Comparison of ENCODE assay signal across 12 mouse cellular contexts in the genomic region with DNA sequence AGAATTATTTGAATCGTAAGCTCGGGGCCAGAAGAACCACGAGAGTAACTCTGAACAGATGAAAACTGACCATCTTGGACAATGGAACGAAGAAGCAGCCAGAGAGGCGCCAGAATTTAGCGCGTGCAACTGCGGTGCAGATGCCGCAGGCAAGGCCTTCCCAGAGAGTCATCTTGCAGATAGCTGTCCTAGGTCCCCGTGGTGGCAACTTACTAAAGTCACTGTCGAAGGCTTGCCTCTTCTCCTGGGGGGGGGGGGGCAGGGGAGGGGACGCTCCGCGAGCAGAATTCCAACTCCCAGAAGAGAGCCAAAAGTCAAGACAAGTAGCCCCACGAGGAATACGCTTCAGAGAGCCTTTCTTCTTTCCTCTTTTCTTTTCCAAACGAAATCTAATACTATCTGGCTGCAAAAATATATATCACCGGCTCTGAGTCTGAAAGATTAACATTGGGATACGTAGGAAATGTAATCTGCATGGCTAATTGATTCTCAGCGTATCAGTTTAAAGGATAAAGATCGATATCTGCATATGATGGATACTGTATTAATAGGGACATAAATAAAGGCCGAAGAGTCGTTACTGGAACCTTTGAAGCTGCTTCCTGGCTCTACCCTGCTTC. TPM values are rescaled to one million over a fixed set of nuclear protein-coding genes. Genes with fewer than 3 reads are reported as not detected.
A peak's percentile ranks its signal among the peaks of the same experiment; 100 is the strongest.
DNase-seq lines count a peak whose midpoint lies in the region; ATAC-seq lines count a peak whose summit lies in the region.
"Had no signal": no experiment of that assay in that cellular context is flagged by ENCODE, and none has a peak within 500 bp of the region (broad histone marks: within the 10 kb centered on the region; RNA-seq: fewer than 3 reads in every experiment).

No protein-coding gene starts in this region.

- H3K4me2 ChIP-seq in forebrain, embryonic 13.5 days = no peak overlapping the region

- WGBS in forebrain, embryonic 10.5 days = under 1% methylated on average over 23 of the region's 23 CpGs
- under 1% methylated on average over 23 of the region's 23 CpGs for WGBS in forebrain, embryonic 13.5 days
- WGBS in midbrain, embryonic 10.5 days = 2% methylated on average over 23 of the region's 23 CpGs

- peak overlapping the region; percentile 41 for H3K4me3 ChIP-seq in forebrain, embryonic 10.5 days
- H3K4me3 ChIP-seq in forebrain, embryonic 13.5 days = no peak overlapping the region
- H3K4me3 ChIP-seq in midbrain, embryonic 10.5 days = peak overlapping the region; percentile 51

- H3K36me3 ChIP-seq in forebrain, embryonic 10.5 days (replicated peaks) = no peaks in the 10 kb centered on the region
- no peaks in the 10 kb centered on the region for H3K36me3 ChIP-seq in forebrain, embryonic 13.5 days (ENCODE audit: poor library complexity, severe bottlenecking)
- H3K36me3 ChIP-seq in midbrain, embryonic 10.5 days = no peaks in the 10 kb centered on the region

- ATAC-seq in forebrain, embryonic 13.5 days = no peak

- peaks cover 100% of the 10 kb centered on the region for H3K27me3 ChIP-seq in forebrain, embryonic 10.5 days (ENCODE audit: poor library complexity, severe bottlenecking)
- H3K27me3 ChIP-seq in forebrain, embryonic 13.5 days = peaks cover 98% of the 10 kb centered on the region
- H3K27me3 ChIP-seq in midbrain, embryonic 10.5 days (ENCODE audit: low read depth, poor library complexity, severe bottlenecking) = peaks cover 99% of the 10 kb centered on the region

- H3K9ac ChIP-seq in forebrain, embryonic 13.5 days = no peak overlapping the region
- H3K9ac ChIP-seq: liver, embryonic 14.5 days had no signal

- DNase-seq in forebrain, embryonic 10.5 days (ENCODE audit: extremely low spot score, low spot score) = peak; percentile 32
- DNase-seq in retina, embryonic 14.5 days (ENCODE audit: low spot score) = peak; percentile 41
- DNase-seq in retina, postnatal 1 day = no peak
- peak; percentile 58 for DNase-seq in midbrain, embryonic 10.5 days (ENCODE audit: low spot score)
- DNase-seq in spleen, postnatal 14 days (ENCODE audit: low spot score in 2 of 2) = no peak
- no peak for DNase-seq in urinary bladder, postnatal 4 days (ENCODE audit: low spot score in 2 of 2)
- DNase-seq in left cerebral cortex, adult 8-10 months (ENCODE audit: low spot score in 2 of 2) = no peak
- DNase-seq: adrenal gland, adult 2 months had no signal

- H3K27ac ChIP-seq in forebrain, embryonic 10.5 days = no peak overlapping the region
- H3K27ac ChIP-seq in forebrain, embryonic 13.5 days = no peak overlapping the region
- H3K27ac ChIP-seq in midbrain, embryonic 10.5 days (replicated peaks) = peak overlapping the region; percentile 76
- H3K27ac ChIP-seq: liver, embryonic 14.5 days had no signal

- no peaks in the 10 kb centered on the region for H3K9me3 ChIP-seq in forebrain, embryonic 10.5 days
- H3K9me3 ChIP-seq in forebrain, embryonic 13.5 days (replicated peaks) = no peaks in the 10 kb centered on the region
- no peaks in the 10 kb centered on the region for H3K9me3 ChIP-seq in midbrain, embryonic 10.5 days (replicated peaks)

- H3K4me1 ChIP-seq in forebrain, embryonic 10.5 days = peaks cover 50% of the 10 kb centered on the region
- H3K4me1 ChIP-seq in forebrain, embryonic 13.5 days = peaks cover 13% of the 10 kb centered on the region
- peaks cover 64% of the 10 kb centered on the region for H3K4me1 ChIP-seq in midbrain, embryonic 10.5 days

RNA-seq across cellular contexts. Expression of gene Pax3, which starts 5.6 kb away (rescaled TPM):
- polyA plus RNA-seq in forebrain, embryonic 10.5 days (2016; fragmentation: Nextera tagmentation; extraction: Ambion mirVana) = 12.2 and 13.0 TPM in 2 replicates
- 0.53 and 0.65 TPM in 2 replicates for polyA plus RNA-seq in forebrain, embryonic 13.5 days (2015; fragmentation: Nextera tagmentation; extraction: Ambion mirVana)
- polyA plus RNA-seq in midbrain, embryonic 10.5 days (2016; fragmentation: Nextera tagmentation; extraction: Ambion mirVana) = 33.6 and 34.3 TPM in 2 replicates
- not detected for total RNA-seq in left cerebral cortex, adult 8-10 months (2022)
- total RNA-seq: adrenal gland, adult 2 months; layer of hippocampus, postnatal 14 days; MEL had no signal
- polyA plus RNA-seq: adrenal gland, adult 2 months; liver, embryonic 14.5 days had no signal

Comparison
In these comparisons a context has a peak if more than half of its experiments do, and no peak if none do; other contexts are left out.
1. DNase-seq: peak in forebrain, embryonic 10.5 days (single experiment), retina, embryonic 14.5 days (single experiment) and midbrain, embryonic 10.5 days (single experiment); none in retina, postnatal 1 day (single experiment), spleen, postnatal 14 days (0 of 2), urinary bladder, postnatal 4 days (0 of 2) and left cerebral cortex, adult 8-10 months (0 of 2).